Mouse (Mus musculus): ENCODE measurements around the gene Irs1.

Irs1 gene

DNA sequence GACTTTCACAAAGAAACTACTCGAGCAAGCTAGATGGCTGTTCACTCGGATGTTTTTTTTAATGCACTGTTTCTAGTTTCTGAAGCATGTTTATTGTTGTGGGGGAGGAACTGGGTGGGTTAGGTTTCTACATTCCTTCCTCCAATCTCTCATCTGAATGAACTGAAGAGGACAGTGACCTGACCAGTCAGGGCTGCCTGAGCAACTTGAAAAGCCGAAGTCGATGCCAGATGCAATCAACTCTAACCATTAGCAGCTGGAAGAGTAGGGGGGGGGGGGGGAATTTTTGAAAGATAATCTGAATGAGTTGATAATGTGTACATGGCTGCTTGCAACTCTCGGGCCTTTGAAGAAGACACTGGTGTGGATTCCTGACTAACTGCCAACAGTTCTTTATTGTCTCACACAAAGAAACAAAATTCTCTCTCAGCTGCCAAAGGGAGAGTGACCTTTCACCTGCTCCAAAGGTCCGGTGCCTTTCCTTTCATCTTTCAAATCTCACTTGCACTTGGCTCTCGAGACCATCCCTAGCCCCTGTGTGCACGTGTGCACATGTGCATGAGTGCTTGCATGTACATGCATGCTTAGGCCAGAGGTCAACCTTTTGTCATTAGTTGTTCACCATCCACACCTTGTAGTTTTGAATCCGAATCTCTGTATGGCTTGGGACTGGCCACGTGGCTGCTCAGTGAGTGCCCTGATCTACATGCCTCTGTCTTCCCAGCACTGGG is 43.8 kb downstream of the Irs1 start:
- no peak for DNase-seq (ENCODE audit: low spot score)

DNA sequence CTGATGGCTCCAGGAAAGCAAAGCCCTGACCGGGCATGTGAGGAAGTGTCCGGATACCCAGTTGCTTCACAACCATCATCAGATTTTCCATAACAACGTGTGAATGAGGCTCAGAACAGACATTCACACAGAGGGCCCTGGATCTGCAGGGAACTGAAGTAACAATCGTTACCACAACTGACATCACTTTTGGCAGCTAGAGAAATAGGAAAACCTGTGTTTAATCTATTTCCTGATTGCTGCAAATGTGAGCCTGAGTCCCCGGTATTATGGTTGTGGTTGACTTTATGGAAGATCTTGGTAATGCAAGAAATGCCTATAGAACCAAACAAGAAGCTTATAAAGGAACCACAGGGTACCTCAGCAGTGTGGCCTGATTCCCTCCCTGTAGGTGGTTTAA is 46.2 kb downstream of the Irs1 start:
- no peak for DNase-seq (ENCODE audit: low spot score)

DNA sequence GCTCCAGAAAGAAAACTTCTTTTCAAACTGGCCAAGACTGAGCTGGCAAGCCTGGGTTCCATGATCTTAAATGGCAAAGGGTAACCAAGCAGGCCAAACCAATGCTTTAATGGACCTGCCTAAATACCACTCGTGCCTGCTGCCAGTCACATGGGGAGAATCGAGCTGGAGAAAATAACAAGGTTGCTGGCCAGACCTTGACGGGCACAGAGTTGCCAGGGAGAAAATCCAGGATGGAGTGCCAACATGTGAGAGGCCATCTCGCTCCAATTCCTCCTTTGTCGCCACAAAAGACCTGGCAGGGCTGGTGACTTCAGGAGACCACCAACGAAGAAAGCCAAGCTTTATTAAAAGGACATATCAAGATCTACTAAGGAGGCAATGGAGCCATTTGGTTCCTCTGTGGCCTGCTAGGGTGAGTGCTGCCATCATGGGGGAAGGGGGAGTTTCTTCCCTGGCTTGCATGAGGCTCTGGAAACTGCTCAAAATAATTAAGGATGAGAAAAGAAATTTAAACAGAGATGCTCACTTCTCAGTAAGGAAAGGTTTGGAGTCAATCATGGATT is 47.9 kb downstream of the Irs1 start:
- peak; percentile 29 for DNase-seq (ENCODE audit: low spot score)

DNA sequence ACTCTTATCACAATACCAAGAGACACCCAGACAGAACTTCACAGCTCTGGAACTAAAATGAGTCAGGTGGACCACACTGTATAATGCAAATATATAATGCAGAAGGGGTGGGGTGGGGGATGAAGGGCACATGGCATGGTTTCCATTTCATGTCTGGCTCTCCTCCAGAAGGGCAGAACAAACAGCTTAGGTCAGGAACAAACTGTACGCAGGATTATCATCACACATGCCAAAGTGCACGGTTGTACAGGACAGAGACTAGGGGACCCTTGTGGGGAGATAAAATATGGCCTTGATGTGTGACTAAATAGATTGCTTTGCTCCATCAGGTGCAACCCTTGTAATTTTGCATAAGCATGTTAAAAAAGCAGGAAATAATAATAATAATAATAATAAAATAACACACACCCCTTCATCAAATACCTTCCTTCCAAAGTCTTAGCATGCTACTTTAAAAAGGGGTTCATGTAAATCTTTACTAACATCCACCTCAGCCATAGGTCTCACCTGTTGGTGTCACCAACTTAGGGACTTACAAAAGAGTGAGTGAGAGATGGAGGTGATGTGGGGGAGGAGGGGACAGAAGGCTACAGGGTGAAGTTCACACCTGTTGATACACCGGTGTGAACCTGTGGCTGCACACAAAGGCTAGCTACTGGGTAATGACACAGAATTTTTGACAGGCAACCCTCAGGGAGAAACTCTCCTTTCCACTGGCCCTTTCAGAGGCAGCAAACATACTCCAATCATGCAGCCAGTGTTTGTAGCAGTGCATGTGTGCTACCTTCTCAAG is 51.6 kb downstream of the Irs1 start:
- no peak for DNase-seq (ENCODE audit: low spot score)

DNA sequence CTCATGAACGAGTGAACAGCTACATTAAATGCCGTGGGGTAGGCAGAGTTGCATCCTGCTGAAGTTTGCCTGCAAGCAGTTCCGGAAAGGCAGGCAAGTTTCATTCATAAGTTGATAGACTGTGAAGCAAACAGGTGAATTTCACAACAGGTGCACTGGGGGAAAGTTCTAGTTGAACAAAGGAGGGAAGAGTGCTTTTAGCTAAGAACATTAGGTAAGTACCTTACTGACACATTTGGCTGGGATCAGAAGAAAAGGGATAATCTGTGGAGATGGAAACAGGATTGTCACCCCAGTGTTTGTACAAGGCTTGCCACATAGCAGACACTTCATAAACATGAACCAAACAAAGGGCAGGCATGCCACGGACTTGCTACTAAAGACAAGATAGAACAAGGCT is 53.0 kb downstream of the Irs1 start:
- DNase-seq (ENCODE audit: low spot score) = no peak

DNA sequence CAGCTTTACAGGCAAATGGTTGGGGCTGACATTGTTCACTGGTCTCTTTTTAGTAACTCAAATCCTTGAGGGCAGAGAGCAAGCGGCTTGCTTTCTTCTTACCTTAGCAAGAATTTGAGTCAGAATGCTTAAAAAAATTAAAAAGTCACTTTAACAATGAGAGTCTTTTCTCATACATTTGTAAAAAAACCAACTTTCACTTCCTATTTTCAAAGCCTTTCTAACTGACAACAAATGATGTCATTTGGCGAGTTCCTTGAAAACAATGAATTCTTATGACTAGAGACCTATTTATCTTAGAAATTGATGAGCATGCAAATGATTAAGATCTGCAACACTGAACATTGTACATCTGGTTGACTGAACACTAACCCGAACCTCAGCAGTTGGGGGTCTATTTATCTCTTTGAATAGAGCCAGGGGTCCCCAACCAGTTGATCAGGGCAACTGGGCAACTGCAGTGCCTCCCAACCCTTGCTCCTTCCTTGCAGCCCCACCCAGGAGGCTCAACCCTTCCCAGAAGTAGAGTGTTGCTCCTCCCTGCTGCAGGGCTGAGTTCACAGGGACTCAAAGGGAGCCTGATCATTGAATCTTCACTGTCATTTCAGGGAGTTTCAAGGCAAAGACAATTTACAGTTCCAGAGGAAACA is 55.6 kb downstream of the Irs1 start:
- no peak for DNase-seq (ENCODE audit: low spot score)

DNA sequence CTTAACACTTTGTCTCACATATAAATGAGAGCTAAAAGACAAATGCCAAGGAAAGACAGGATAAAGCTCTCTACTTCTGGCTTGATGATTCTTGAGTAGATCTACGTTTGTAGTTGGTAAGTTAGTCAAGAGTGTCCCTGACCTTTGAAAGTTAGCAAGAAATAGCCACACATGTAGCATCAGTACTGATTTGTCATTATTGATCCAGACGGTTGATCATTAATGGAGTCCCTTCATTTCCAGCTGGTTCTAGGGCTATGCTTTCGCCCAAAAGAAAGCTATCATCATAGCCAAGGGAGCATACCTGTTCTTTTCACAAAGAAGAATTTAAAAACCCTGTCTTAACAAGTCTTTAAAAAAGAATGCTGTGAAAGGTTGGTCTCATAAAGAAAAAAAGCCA is 56.6 kb downstream of the Irs1 start:
- no peak for DNase-seq (ENCODE audit: low spot score)

DNA sequence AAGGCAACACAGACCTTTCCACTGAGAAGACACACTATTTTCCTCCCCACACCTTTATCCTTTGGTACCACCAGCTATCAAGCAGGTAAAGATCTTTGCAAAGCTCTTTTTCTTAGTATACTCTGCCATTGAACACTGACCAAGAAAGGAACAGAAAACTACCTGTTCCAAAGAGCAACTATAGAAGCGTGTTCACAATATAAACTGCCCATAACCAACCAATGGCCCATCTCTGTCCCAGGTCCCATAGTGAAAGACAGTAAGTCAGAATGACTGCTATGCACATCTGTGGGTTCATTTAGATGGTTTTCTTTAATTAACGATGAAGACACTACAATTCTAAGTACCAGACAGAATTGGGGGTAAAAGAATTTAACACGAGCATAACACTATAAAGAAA is 58.4 kb downstream of the Irs1 start, which contains the start of gene Gm9747:
Gene Gm9747 (plus strand): TSS at position 301 of the 400 bp plus-strand sequence.
- no peak for DNase-seq (ENCODE audit: low spot score)

DNA sequence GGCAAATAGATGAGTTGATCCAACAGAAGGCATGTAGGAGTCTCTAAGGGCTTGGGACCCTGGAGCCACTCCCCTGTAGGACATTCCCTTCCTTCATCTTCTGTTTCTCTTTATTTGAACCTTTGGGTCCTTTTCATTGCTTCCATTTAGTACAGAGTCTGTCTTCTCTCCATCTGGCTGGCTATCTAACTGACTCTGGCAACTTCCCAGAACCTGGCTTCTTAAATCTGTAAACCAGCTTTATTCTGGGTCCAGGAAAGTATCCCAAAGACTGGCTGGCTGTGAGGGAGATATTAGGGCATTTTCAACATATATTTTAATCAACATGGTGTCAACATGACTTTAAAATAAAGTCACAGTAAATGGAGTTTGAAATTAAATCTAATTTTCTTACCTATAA is 62.4 kb downstream of the Irs1 start:
- no peak for DNase-seq (ENCODE audit: low spot score)

DNA sequence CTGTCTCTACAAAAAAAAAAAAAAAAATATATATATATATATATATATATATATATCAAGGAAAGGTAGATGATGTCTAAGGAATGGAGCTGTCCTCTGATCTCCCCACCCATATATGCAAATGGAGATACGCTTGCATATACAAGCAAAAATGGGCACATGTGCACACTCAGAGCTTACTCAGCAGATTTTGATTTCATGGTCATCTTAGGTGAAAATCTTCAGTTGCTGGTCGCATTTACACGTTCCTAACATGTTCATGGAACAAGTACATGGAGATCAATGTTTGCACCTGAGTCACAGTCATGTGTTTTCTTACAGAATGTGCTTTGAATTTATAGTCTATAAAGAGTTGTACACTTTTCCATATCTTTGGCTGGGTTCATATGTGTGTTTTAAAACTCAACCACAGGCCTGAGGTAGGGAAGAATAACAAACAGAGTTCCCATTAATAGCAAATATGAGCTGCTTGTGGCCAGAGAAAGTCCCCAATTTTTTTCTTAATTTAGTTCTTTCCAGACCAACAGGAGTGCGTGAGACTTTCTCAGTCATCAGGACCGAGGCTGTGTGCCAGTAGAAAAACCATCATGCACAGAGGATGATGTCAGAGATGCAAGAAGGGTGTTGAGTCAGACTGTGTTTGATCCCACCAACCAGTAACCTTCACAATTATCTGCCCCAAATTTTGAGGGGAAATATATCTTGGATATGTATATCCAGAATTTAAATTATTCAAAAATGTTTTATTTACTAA is 68.0 kb downstream of the Irs1 start:
- no peak for DNase-seq (ENCODE audit: low spot score)

DNA sequence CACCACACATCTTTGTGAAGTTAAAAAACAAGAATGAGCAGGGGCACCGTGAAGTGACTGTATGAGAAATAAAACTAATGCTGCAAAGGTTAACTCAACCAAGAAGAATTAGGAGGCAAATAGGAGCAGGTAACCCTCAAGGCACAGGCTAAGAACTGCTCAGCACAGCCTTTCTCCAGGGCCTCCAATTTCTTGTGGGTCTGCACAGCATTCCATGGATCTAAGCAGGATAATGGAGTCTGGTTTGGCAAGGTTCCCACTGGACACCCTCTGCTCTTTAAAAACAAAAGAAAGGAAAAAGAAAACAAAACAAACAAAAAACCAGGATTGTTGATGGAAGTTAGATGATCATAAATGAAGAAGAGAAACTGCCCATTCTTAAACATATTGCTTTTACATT is 69.8 kb downstream of the Irs1 start:
- DNase-seq (ENCODE audit: low spot score) = no peak

DNA sequence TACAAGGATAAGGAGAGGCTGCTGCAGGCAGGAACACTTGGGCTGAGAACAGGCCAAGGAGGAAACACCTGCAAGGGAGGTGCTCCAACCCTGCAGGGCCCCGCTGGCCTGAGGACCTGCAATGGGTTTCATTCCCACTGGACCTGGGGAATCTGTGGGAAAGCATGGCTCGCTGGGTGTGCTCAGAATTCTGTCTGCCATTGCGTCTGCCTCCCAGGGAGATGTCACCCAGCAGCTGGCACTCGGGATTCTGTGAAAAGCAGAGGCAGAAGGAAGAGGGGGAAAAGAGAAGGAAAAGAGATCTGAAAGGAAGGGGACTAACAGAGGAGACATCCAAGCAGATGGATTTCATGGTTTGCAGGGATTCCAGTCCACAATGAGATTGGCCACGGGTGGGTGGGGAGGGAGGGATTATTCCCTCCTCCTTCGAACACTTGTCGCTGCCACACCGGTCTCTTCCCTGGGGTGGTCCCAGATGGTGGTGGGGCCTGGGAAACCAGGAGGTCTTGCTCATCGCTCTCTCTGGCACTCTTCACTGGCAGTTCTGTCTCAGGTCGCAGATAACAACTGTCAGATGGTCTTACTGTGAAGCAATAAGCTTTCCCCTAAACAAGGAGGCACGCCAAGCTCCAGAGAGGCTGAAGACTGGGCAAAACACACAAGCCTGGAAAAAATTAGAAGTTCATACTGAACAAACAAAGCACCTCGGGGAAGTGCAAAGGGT is 70.4 kb downstream of the Irs1 start:
- no peak for DNase-seq (ENCODE audit: low spot score)

DNA sequence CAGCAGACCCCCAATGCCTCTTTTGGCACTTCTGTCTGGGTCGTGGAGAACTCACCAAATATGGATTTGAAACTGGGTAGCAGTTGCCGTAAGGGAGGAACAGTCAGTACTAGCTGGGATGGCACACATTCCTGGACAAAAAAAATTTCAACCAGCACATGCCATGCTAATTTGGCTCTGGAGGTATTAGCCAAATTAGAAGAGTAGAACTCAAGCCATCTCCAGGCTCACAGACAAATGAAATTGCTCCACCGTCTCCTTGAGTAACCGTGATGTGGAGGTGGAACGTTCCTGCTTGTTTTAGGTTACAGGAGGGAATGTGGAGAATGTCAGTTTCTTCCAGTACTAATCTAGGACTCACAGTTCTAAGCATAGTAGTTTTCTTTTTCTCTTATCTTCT is 83.7 kb downstream of the Irs1 start:
- no peak for DNase-seq (ENCODE audit: low spot score)

DNA sequence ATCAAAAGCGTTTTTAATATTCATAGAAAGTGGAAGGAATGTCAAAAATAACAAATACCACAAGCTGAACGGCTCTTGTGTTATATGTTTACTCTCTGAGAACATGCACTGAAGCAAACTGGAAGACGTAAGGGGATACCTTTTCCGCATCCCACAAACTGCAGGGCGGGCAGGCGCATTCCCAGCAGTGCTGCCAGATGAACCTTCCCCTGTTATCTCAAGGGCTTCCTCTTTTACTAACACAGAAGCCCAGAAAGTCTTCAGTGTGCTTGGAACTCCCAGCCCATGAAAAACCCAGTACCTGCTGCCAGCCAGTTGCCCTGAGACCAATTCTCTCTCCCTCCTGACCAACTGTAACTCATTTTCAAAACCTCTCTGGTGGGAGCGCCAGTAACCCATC is 90.6 kb downstream of the Irs1 start:
- DNase-seq (ENCODE audit: low spot score) = no peak

DNA sequence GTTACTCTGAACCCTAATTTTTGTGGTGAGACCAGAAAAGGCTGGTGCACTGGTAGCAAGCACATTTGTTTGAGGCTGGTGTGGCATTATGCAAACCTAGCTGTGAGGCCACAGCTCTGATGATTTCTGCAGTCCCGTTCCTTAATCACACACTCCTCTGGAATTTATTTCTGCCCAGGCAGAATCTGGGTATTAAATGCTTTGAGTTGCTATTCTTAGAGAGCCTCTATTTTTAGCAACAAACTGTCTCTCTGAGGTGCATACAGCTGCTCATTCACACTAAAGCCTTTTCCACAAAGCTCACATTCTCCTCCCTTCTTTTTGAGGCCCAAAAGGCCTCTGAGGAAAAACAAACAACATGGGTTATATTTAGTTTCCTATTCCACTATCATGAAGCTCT is 91.3 kb downstream of the Irs1 start:
- no peak for DNase-seq (ENCODE audit: low spot score)

DNA sequence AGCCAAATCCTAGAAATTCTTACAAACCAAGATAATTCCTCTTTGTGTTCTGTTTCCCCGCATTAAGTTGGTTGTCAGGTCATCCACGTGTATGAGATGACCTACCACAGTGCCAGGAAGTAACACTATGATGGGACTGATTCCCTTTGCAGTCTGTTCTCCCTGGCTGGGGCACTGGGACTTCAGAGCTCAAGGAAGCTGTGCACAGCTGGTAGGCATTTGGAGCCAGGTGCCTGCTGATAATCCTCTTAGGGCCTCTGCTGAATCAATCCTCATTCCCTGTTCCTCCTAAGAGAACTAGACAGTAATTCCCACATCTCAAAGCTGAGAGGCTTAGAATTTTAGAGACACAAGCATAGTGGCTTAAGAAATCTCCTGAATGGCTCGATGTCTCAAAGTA is 99.6 kb downstream of the Irs1 start:
- DNase-seq (ENCODE audit: low spot score) = peak; percentile 44

DNA sequence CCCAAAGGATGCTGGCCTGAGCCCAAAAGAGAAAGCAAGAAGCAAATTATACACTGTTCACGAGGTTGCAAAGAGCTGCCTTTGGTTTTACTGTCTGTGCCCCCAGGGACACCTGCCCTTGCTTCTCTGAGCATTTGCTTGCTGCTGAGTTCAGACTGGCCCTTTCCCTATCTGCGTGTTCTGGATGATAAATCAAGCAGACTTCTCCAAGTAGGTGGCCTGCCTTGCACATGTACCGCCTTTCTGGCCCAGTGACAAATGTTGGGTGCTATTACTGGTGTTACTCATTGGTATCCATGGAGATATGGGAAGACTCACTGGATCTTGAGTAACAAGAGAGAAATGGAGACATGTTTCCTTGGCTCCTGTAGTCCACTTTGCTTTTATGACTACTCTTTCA is 101.7 kb downstream of the Irs1 start:
- DNase-seq (ENCODE audit: low spot score) = no peak

DNA sequence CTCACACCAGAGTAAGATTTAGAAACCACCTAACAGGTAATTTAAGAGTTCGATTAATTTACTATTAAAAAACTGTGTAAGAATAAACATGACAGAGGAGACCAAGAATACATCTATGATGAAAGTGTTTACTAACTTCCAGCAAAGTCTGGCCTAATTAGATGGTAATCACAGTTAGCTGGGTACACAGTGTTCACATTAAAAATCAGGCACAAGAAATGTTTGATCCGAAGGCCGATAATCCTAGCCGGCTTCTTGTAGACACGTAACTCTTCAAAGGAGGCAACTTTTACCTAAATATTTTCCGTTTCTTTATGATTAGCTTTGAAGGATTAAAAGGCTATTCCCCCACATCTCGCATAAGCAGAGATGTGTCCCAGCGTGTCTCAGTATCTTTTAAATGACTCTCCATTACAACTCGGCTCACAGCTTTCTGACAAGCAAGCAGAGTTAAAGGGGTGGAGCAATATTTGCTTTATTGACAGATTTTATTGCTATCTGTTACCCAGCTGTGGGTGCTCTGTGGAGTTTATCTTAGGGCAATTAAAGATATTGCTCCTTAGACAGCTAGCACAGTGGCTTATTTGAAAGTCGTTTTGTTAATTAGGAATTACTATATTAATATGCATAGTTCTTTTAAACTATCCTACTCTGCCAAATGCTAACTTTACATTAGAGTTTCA is 102.5 kb downstream of the Irs1 start:
- no peak for DNase-seq (ENCODE audit: low spot score)

DNA sequence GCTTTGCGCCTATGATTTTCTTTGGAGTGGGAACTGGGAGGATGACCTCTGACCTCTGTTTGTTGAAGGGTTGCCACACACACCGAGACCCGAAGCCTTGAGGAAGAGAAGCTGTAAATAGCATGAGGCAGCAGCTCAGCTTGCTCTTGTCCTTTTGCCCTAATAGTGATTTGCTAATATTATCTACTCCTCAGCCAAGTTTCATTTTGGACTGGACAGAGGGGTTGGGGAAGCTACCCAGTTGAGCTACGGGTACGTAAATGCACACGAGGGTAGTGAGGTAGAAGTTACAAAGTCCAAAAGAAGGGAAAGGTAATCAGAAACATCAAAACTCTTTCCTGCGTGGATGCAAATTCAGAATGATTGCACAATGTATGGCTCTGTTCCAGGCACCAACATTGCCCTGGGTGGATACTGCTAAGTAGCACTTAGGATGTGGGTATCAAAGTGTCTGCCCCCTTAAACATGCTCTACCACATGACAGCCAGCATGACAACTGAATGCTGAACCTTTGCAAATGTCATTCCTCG is 107.2 kb downstream of the Irs1 start:
- no peak for DNase-seq (ENCODE audit: low spot score)

All from retina, embryonic 14.5 days (tissue).